ENCODE assay signal across 9 mouse cellular contexts in the genomic region with DNA sequence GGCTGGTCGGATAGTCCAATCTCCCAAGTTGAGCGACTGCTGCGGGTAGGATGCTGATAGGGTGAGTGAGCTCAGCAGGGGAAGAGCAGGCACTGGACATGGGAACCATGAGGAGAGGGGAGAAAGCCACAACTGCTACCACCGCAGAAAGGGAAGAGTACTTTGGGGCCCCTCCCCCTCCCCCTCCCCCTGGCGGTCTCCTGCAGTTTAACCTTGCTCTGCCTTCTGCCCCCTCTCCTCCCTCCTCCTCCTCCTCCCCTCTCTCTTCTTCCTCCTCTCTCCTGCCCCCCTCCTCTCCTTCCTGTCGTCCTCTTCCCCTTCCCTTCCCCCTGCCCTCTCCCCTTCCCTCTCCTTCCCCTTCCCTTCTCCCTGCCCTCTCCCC.
DNase-seq lines count a peak whose midpoint lies in the region; ATAC-seq and TF ChIP-seq lines count a peak whose summit lies in the region.
"Had no signal": no experiment of that assay in that cellular context is flagged by ENCODE, and none has a peak within 500 bp of the region (broad histone marks: within the 10 kb centered on the region; RNA-seq: fewer than 3 reads in every experiment).

No protein-coding gene starts in this region.

- no peak for ATAC-seq in hindbrain, embryonic 11.5 days (ENCODE audit: low FRiP score)
- ATAC-seq in hindbrain, postnatal 0 days: no peak
- no peak for ATAC-seq in hindbrain, embryonic 14.5 days (ENCODE audit: low FRiP score)
- no peak for ATAC-seq in midbrain, embryonic 12.5 days (ENCODE audit: low FRiP score, low read depth)

- TF ChIP-seq CTCF in hindbrain, postnatal 0 days (IDR thresholded peaks at IDR 0.05; ENCODE audit: low read depth): no peak
- 0 out of 2 replicates have a peak, but pooled peaks have one; percentile 10 for TF ChIP-seq CTCF in bone marrow, adult 2 months (IDR thresholded peaks at IDR 0.05; ENCODE audit: control insufficient read depth, insufficient read depth, low read length)

- no peaks in the 10 kb centered on the region for H3K9me3 ChIP-seq in hindbrain, embryonic 11.5 days (ENCODE audit: control insufficient read depth, low read length)
- no peaks in the 10 kb centered on the region for H3K9me3 ChIP-seq in hindbrain, postnatal 0 days (ENCODE audit: low read length)
- H3K9me3 ChIP-seq in hindbrain, embryonic 14.5 days (ENCODE audit: control insufficient read depth, low read length): no peaks in the 10 kb centered on the region
- H3K9me3 ChIP-seq in midbrain, embryonic 12.5 days: no peaks in the 10 kb centered on the region
- H3K9me3 ChIP-seq: lung, embryonic 15.5 days had no signal

- TF ChIP-seq POLR2A in bone marrow, adult 2 months (IDR thresholded peaks at IDR 0.05; ENCODE audit: borderline replicate concordance, control insufficient read depth, low read depth, low read length): no peak

- H3K4me1 ChIP-seq in hindbrain, embryonic 11.5 days (replicated peaks; ENCODE audit: control insufficient read depth, insufficient read depth, low read length): peaks cover 72% of the 10 kb centered on the region
- H3K4me1 ChIP-seq in hindbrain, postnatal 0 days (ENCODE audit: insufficient read depth, low read length): peaks cover 57% of the 10 kb centered on the region
- H3K4me1 ChIP-seq in bone marrow, adult 2 months (ENCODE audit: control insufficient read depth, insufficient read depth, low read length): no peaks in the 10 kb centered on the region; the same call in 1 of the 2 replicates
- H3K4me1 ChIP-seq in hindbrain, embryonic 14.5 days (replicated peaks; ENCODE audit: control insufficient read depth, insufficient read depth, low read length): peaks cover 92% of the 10 kb centered on the region
- H3K4me1 ChIP-seq in midbrain, embryonic 12.5 days: peaks cover 99% of the 10 kb centered on the region

- WGBS in hindbrain, embryonic 11.5 days: 2% methylated on average over 5 of the region's 6 CpGs
- 3% methylated on average over 4 of the region's 6 CpGs for WGBS in hindbrain, postnatal 0 days
- WGBS in bone marrow, adult 2 months: 9% methylated on average over 6 of the region's 6 CpGs
- 5% methylated on average over 4 of the region's 6 CpGs for WGBS in hindbrain, embryonic 14.5 days
- 3% methylated on average over 4 of the region's 6 CpGs for WGBS in midbrain, embryonic 12.5 days

- H3K4me2 ChIP-seq in hindbrain, embryonic 11.5 days (replicated peaks; ENCODE audit: low read depth, low read length): peak overlapping the region; percentile 36
- H3K4me2 ChIP-seq in hindbrain, postnatal 0 days (ENCODE audit: low read depth, low read length): no peak overlapping the region; the same call in 1 of the 2 replicates
- peak overlapping the region; percentile 30 for H3K4me2 ChIP-seq in hindbrain, embryonic 14.5 days (replicated peaks)
- H3K4me2 ChIP-seq in midbrain, embryonic 12.5 days (replicated peaks): peak overlapping the region; percentile 50

- H3K4me3 ChIP-seq in hindbrain, embryonic 11.5 days (ENCODE audit: low read depth, low read length): no peak overlapping the region
- no peak overlapping the region for H3K4me3 ChIP-seq in hindbrain, postnatal 0 days (ENCODE audit: low read length)
- H3K4me3 ChIP-seq in bone marrow, adult 2 months (replicated peaks; ENCODE audit: control insufficient read depth, low read depth, low read length): no peak overlapping the region
- no peak overlapping the region for H3K4me3 ChIP-seq in hindbrain, embryonic 14.5 days (replicated peaks; ENCODE audit: low read length)
- H3K4me3 ChIP-seq in midbrain, embryonic 12.5 days: peak overlapping the region; percentile 19; the same call in 1 of the 2 replicates

- H3K27ac ChIP-seq in hindbrain, embryonic 11.5 days (ENCODE audit: low read depth, low read length): 0 out of 2 replicates have a peak overlapping the region, but pooled peaks have one; percentile 67
- H3K27ac ChIP-seq in hindbrain, postnatal 0 days: no peak overlapping the region
- H3K27ac ChIP-seq in bone marrow, adult 2 months (ENCODE audit: control insufficient read depth, insufficient read depth, low read depth, low read length, poor library complexity): no peak overlapping the region
- no peak overlapping the region for H3K27ac ChIP-seq in hindbrain, embryonic 14.5 days
- H3K27ac ChIP-seq in midbrain, embryonic 12.5 days (replicated peaks): peak overlapping the region; percentile 83

- H3K36me3 ChIP-seq in hindbrain, embryonic 11.5 days (ENCODE audit: control insufficient read depth, insufficient read depth, low read length): no peaks in the 10 kb centered on the region
- H3K36me3 ChIP-seq in hindbrain, postnatal 0 days (ENCODE audit: insufficient read depth, low read length): no peaks in the 10 kb centered on the region
- no peaks in the 10 kb centered on the region for H3K36me3 ChIP-seq in hindbrain, embryonic 14.5 days (replicated peaks; ENCODE audit: control insufficient read depth, insufficient read depth)
- H3K36me3 ChIP-seq in midbrain, embryonic 12.5 days: no peaks in the 10 kb centered on the region
- H3K36me3 ChIP-seq: lung, embryonic 15.5 days had no signal

- H3K9ac ChIP-seq in hindbrain, embryonic 11.5 days (ENCODE audit: low read depth, low read length): 0 out of 2 replicates have a peak overlapping the region, but pooled peaks have one; percentile 17
- H3K9ac ChIP-seq in hindbrain, postnatal 0 days (replicated peaks; ENCODE audit: low read length): no peak overlapping the region
- H3K9ac ChIP-seq in hindbrain, embryonic 14.5 days: 0 out of 2 replicates have a peak overlapping the region, but pooled peaks have one; percentile 22
- H3K9ac ChIP-seq in midbrain, embryonic 12.5 days (replicated peaks): no peak overlapping the region

- H3K27me3 ChIP-seq in hindbrain, embryonic 11.5 days (ENCODE audit: control insufficient read depth, insufficient read depth, low read length): no peaks in the 10 kb centered on the region
- no peaks in the 10 kb centered on the region for H3K27me3 ChIP-seq in hindbrain, postnatal 0 days (ENCODE audit: insufficient read depth, low read length)
- H3K27me3 ChIP-seq in hindbrain, embryonic 14.5 days (ENCODE audit: control insufficient read depth, insufficient read depth, low read length): no peaks in the 10 kb centered on the region
- peaks cover 48% of the 10 kb centered on the region for H3K27me3 ChIP-seq in midbrain, embryonic 12.5 days
- H3K27me3 ChIP-seq: lung, embryonic 15.5 days had no signal

- DNase-seq in hindbrain, embryonic 11.5 days (ENCODE audit: low spot score): no peak
- DNase-seq in hindbrain, postnatal 0 days (ENCODE audit: low spot score): no peak
- no peak for DNase-seq in hindbrain, embryonic 14.5 days (ENCODE audit: low spot score)
- DNase-seq in adrenal gland, postnatal 25 days: no peak
- DNase-seq in right cerebral cortex, postnatal 10 days (ENCODE audit: low spot score in 2 of 2): no peak
- DNase-seq in frontal cortex, adult 2 months (ENCODE audit: extremely low spot score in 1 of 2, low spot score in 1 of 2): no peak

Comparison
In these comparisons a context has a peak if more than half of its experiments do, and no peak if none do; other contexts are left out.
1. H3K27ac ChIP-seq: peak in hindbrain, embryonic 11.5 days (single experiment) and midbrain, embryonic 12.5 days (single experiment); none in hindbrain, postnatal 0 days (single experiment), bone marrow, adult 2 months (single experiment) and hindbrain, embryonic 14.5 days (single experiment).
2. H3K9ac ChIP-seq: peak in hindbrain, embryonic 11.5 days (single experiment) and hindbrain, embryonic 14.5 days (single experiment); none in hindbrain, postnatal 0 days (single experiment) and midbrain, embryonic 12.5 days (single experiment).